Mouse (Mus musculus) embryonic facial prominence, embryonic 14.5 days (tissue): Measurements from ENCODE around the gene Creb3l2. TPM values are rescaled to one million over a fixed set of nuclear protein-coding genes. Genes with fewer than 3 reads are reported as not detected.

Experiments used
- ATAC-seq: fragments of 200-750 bp; cut with Nextera tagmentation; 2 replicates; pipeline ENCODE4 v1.8.0; 2017; ENCODE audit warnings: low read depth, moderate number of reproducible peaks, moderate TSS enrichment
- DNase-seq: peaks from one replicate; pipeline ENCODE4 v3.0.0-alpha.2; 2015; ENCODE audit warnings: low spot score
- H3K27ac ChIP-seq: fragments of 300-500 bp; sonication (generic); replicated peaks from 2 replicates; pipeline ENCODE4 v1.5.1; 2014; ENCODE audit warnings: low read depth, mild to moderate bottlenecking, low read length, moderate library complexity
- H3K27me3 ChIP-seq: fragments of 300-500 bp; sonication (generic); replicated peaks from 2 replicates; pipeline ENCODE4 v1.6.1; 2014; ENCODE audit warnings: low read length; ENCODE audit not compliant: control insufficient read depth, insufficient read depth
- H3K36me3 ChIP-seq: fragments of 300-500 bp; sonication (generic); 2 replicates; pipeline ENCODE4 v1.6.1; 2014; ENCODE audit warnings: low read length, mixed read lengths; ENCODE audit not compliant: control insufficient read depth, insufficient read depth
- H3K4me1 ChIP-seq: fragments of 300-500 bp; sonication (generic); 2 replicates; pipeline ENCODE4 v1.6.1; 2014; ENCODE audit warnings: antibody characterized with exemption, low read length; ENCODE audit not compliant: control insufficient read depth, insufficient read depth
- H3K4me2 ChIP-seq: fragments of 300-500 bp; sonication (generic); 2 replicates; pipeline ENCODE4 v1.6.1; 2014; ENCODE audit warnings: low read depth, mild to moderate bottlenecking, low read length, moderate library complexity, mixed read lengths
- H3K4me3 ChIP-seq: fragments of 300-500 bp; sonication (generic); 2 replicates; pipeline ENCODE4 v1.5.1; 2014; ENCODE audit warnings: low read depth, mild to moderate bottlenecking, low read length
- H3K9ac ChIP-seq: fragments of 300-500 bp; sonication (generic); 2 replicates; pipeline ENCODE4 v1.6.1; 2014; ENCODE audit warnings: low read depth, mild to moderate bottlenecking, low read length, moderate library complexity, mixed read lengths
- H3K9me3 ChIP-seq: fragments of 300-500 bp; sonication (generic); 2 replicates; pipeline ENCODE4 v1.6.1; 2016; ENCODE audit warnings: low read length; ENCODE audit not compliant: control insufficient read depth
- WGBS: fragments of 180-500 bp; shearing (Covaris S2); extraction: QIAGEN DNeasy Blood & Tissue Kit; methylation state at CpG from one replicate; pipeline ENCODE4 v1.1.7; 2014; 5-methylcytosine and 5-hydroxymethylcytosine counted together
- polyA plus RNA-seq: library from polyadenylated mRNA; unstranded; fragments of >200 nt; fragmentation: Nextera tagmentation; extraction: Ambion mirVana; gene quantifications from 2 replicates; pipeline ENCODE4 v1.2.1, GENCODE M21; 2014

Creb3l2 gene
- polyA plus RNA-seq, 1 experiment from 2014 or later, result 35.3 TPM

- peak overlapping the region; percentile 90 for H3K4me2 ChIP-seq
- no peaks in the 10 kb centered on the region for H3K9me3 ChIP-seq
- peak overlapping the region; percentile 92 for H3K9ac ChIP-seq
- DNase-seq (peak; percentile 73), ATAC-seq (no peak)
- H3K4me1 ChIP-seq, result peaks cover 32% of the 10 kb centered on the region
- no peaks in the 10 kb centered on the region for H3K27me3 ChIP-seq
- peak overlapping the region; percentile 89 for H3K4me3 ChIP-seq
- H3K36me3 ChIP-seq, result peaks cover 21% of the 10 kb centered on the region
- WGBS, result 25% methylated on average over 13 of the region's 13 CpGs
- peak overlapping the region; percentile 91 for H3K27ac ChIP-seq
These were observed 2.1 kb downstream of the Creb3l2 start for GRCm38 (mm10) chr6:37439676-37440490.

- Histone ChIP-seq H3K9ac (peak overlapping the region; percentile 3; the same call in 1 of the 2 replicates), H3K36me3 (peaks cover 28% of the 10 kb centered on the region), H3K4me1 (peaks cover 32% of the 10 kb centered on the region), H3K27me3 (no peaks in the 10 kb centered on the region), H3K9me3 (no peaks in the 10 kb centered on the region), H3K27ac (no peak overlapping the region), H3K4me2 (peak overlapping the region; percentile 90), H3K4me3 (peak overlapping the region; percentile 89; the same call in 1 of the 2 replicates)
- DNase-seq, result no peak
- ATAC-seq, result no peak
- 95% methylated on average over 3 of the region's 3 CpGs for WGBS
These were observed 3.4 kb downstream of the Creb3l2 start for GRCm38 (mm10) chr6:37438510-37438909.

DNA sequence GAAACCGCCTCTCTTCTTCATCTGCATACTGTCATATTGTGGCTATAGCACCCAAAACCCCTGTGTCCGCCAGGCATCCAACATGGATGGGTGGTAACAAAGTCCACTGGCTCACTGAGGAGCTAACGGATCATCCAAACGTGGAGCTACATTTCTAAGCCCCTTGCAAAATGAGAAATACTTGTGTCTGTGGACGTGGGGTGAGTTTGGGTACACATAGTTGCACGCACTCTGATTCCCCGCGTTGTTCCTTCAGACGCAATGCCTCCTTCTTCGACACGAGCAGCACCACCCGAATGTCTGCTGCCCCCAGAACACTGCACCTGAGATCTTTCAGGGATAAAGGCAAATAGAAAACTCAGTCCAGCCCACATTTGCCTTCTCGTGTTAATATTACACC, 4.9 kb downstream of the Creb3l2 start:
- H3K27ac ChIP-seq, result no peak overlapping the region
- peaks cover 33% of the 10 kb centered on the region for H3K4me1 ChIP-seq
- no peak overlapping the region for H3K4me2 ChIP-seq
- DNase-seq (no peak), ATAC-seq (no peak)
- no peak overlapping the region for H3K4me3 ChIP-seq
- H3K27me3 ChIP-seq, result no peaks in the 10 kb centered on the region
- peaks cover 28% of the 10 kb centered on the region for H3K36me3 ChIP-seq
- 90% methylated on average over 13 of the region's 13 CpGs for WGBS
- no peak overlapping the region for H3K9ac ChIP-seq
- H3K9me3 ChIP-seq, result no peaks in the 10 kb centered on the region

DNA sequence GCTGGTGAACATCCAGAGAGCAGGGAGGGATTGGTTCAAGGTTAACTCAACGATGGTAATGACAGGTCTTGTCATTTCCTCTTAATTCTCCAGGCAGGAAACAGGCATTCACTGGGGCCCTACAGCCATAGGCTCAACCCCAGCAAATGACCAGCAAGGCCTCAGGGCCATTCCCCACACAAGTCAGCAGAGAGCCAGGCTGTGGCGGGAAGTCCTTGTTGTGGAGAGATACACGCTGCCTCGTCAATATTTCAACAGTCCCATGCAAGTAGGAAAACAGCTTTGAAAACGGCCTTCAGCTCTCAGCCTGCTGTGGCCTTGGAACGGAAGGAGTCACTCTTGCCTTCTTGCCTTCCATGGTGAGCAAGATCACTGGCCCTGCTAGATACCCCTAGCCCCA, 6.6 kb downstream of the Creb3l2 start:
- Histone ChIP-seq H3K9me3 (no peaks in the 10 kb centered on the region), H3K9ac (no peak overlapping the region), H3K27me3 (no peaks in the 10 kb centered on the region), H3K4me2 (no peak overlapping the region), H3K4me3 (no peak overlapping the region), H3K36me3 (peaks cover 28% of the 10 kb centered on the region), H3K27ac (no peak overlapping the region), H3K4me1 (peaks cover 50% of the 10 kb centered on the region)
- ATAC-seq (no peak), DNase-seq (no peak)
- WGBS, result 55% methylated on average over 6 of the region's 6 CpGs

DNA sequence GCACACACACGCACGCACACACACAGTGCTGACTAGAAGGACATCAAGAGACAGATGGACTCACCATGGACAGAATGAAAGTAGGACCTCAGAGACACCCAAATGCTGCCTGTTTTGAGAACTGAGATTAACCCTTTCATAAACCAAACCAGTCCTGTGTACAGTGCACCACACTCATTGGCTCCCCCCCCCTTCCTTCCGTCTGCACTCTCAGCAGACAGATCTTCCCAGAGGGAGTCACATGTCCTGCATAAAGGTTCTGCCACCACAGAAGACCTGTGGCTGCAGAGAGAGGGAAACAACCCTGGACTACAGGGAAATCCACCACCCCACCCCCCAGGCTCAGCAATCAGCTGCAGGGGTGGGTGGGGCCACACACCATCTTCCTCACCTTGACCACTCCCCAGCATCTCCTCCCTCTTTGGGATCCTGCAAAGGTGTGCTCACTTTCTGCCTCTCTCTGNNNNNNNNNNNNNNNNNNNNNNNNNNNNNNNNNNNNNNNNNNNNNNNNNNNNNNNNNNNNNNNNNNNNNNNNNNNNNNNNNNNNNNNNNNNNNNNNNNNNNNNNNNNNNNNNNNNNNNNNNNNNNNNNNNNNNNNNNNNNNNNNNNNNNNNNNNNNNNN, 12.0 kb downstream of the Creb3l2 start:
- ATAC-seq, result no peak
- no peaks in the 10 kb centered on the region for H3K9me3 ChIP-seq
- 73% methylated on average over 3 of the region's 3 CpGs for WGBS

GRCm38 (mm10) chr6:37428947-37429346, 13.0 kb downstream of the Creb3l2 start:
- no peaks in the 10 kb centered on the region for H3K27me3 ChIP-seq
- H3K9ac ChIP-seq, result no peak overlapping the region
- H3K9me3 ChIP-seq, result no peaks in the 10 kb centered on the region
- H3K27ac ChIP-seq, result peak overlapping the region; percentile 22; the same call in 1 of the 2 replicates
- H3K4me1 ChIP-seq, result peaks cover 73% of the 10 kb centered on the region
- H3K4me3 ChIP-seq, result no peak overlapping the region
- no peak for DNase-seq
- 85% methylated on average over 8 of the region's 8 CpGs for WGBS
- no peak overlapping the region for H3K4me2 ChIP-seq
- peaks cover 13% of the 10 kb centered on the region for H3K36me3 ChIP-seq
- no peak for ATAC-seq

More for the DNA sequence above, 12.0 kb downstream of the Creb3l2 start:
- Histone ChIP-seq H3K4me1 (peaks cover 63% of the 10 kb centered on the region), H3K27me3 (no peaks in the 10 kb centered on the region), H3K36me3 (peaks cover 20% of the 10 kb centered on the region), H3K9ac (peak overlapping the region; percentile 44; the same call in 1 of the 2 replicates), H3K4me3 (no peak overlapping the region), H3K27ac (peak overlapping the region; percentile 94), H3K4me2 (peak overlapping the region; percentile 48)
- no peak for DNase-seq

DNA sequence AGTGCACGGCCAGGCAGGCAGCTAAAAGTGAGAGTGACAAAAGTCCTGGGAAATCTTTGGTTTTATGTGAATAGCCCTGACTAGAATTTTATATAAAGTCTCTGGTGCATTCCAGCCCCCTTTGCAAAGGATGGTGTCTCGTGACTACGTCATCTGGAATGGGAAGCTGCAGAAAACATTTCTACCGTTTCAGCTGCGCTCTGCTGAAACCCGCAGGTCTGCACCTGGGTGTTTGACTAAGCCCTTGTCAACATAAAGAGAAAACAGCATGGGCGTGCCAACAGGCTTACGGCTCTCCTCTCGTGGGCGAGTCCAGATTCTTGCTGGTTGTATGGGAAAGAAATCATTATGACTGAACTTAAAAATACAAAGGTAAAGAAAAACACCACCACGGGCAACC, 13.9 kb downstream of the Creb3l2 start:
- H3K4me1 ChIP-seq, result peaks cover 82% of the 10 kb centered on the region
- H3K36me3 ChIP-seq, result peaks cover 13% of the 10 kb centered on the region
- 0 out of 2 replicates have a peak, but pooled peaks have one; percentile 27 for ATAC-seq
- 53% methylated on average over 11 of the region's 11 CpGs for WGBS
- no peaks in the 10 kb centered on the region for H3K9me3 ChIP-seq
- H3K27me3 ChIP-seq, result no peaks in the 10 kb centered on the region
- peak overlapping the region; percentile 22 for H3K27ac ChIP-seq
- H3K4me3 ChIP-seq, result no peak overlapping the region
- no peak overlapping the region for H3K4me2 ChIP-seq
- DNase-seq, result peak; percentile 77
- no peak overlapping the region for H3K9ac ChIP-seq

GRCm38 (mm10) chr6:37426615-37427014, 15.3 kb downstream of the Creb3l2 start:
- Histone ChIP-seq H3K4me3 (no peak overlapping the region), H3K27me3 (no peaks in the 10 kb centered on the region), H3K4me1 (peaks cover 75% of the 10 kb centered on the region), H3K27ac (no peak overlapping the region), H3K9me3 (no peaks in the 10 kb centered on the region), H3K4me2 (no peak overlapping the region), H3K9ac (no peak overlapping the region), H3K36me3 (peaks cover 13% of the 10 kb centered on the region)
- WGBS, result 87% methylated on average over 2 of the region's 2 CpGs
- ATAC-seq, result no peak
- DNase-seq, result no peak
